Mouse (Mus musculus) midbrain, embryonic 12.5 days (tissue): ENCODE results near the gene Sema4f. TPM values are rescaled to one million over a fixed set of nuclear protein-coding genes. Genes with fewer than 3 reads are reported as not detected.

Experiments
- polyA plus RNA-seq: library from polyadenylated mRNA; unstranded; fragments of >200 nt; fragmentation: Nextera tagmentation; extraction: Ambion mirVana; gene quantifications from 2 replicates; pipeline ENCODE4 v1.2.1, GENCODE M21; 2016

Sema4f gene
- polyA plus RNA-seq, 1 experiment from 2014 or later: 6.4 TPM

Other genes with a start within 250 kb of the Sema4f start
- gene Pole4, start 234.4 kb downstream of the Sema4f start, polyA plus RNA-seq: 88.4 and 100 TPM in 2 replicates
- gene Hk2, start 165.3 kb downstream of the Sema4f start, polyA plus RNA-seq: 10.1 and 11.2 TPM in 2 replicates
- gene M1ap, start 7.1 kb upstream of the Sema4f start, polyA plus RNA-seq: 0.09 and 0.12 TPM in 2 replicates
- 5.8 and 8.3 TPM in 2 replicates for gene Dok1, start 93.7 kb upstream of the Sema4f start, polyA plus RNA-seq
- gene Loxl3, start 94.4 kb upstream of the Sema4f start, polyA plus RNA-seq: 11.0 and 14.7 TPM in 2 replicates
- gene Aup1, start 114.8 kb upstream of the Sema4f start, polyA plus RNA-seq: 150 and 159 TPM in 2 replicates
- 63.2 and 63.9 TPM in 2 replicates for gene Htra2, start 115.5 kb upstream of the Sema4f start, polyA plus RNA-seq
- gene Dqx1, start 118.1 kb upstream of the Sema4f start, polyA plus RNA-seq: 0.93 and 1.1 TPM in 2 replicates
- not detected in 2 replicates for gene Tlx2, start 130.5 kb upstream of the Sema4f start, polyA plus RNA-seq
- 41.2 and 42.2 TPM in 2 replicates for gene Pcgf1, start 138.1 kb upstream of the Sema4f start, polyA plus RNA-seq
- gene Lbx2, start 146.6 kb upstream of the Sema4f start, polyA plus RNA-seq: 0.45 TPM in 1 of 2 replicates, not detected in the other
- gene Ccdc142, start 161.8 kb upstream of the Sema4f start, polyA plus RNA-seq: 4.7 and 5.0 TPM in 2 replicates
- gene Gm42688, start 161.8 kb upstream of the Sema4f start, polyA plus RNA-seq: 3.9 and 4.3 TPM in 2 replicates
- 122 and 129 TPM in 2 replicates for gene Mrpl53, start 169.3 kb upstream of the Sema4f start, polyA plus RNA-seq
- 34.9 and 42.6 TPM in 2 replicates for gene Mogs, start 175.7 kb upstream of the Sema4f start, polyA plus RNA-seq
- gene Wbp1, start 181.8 kb upstream of the Sema4f start, polyA plus RNA-seq: 210 and 223 TPM in 2 replicates
- gene Ino80b, start 185.7 kb upstream of the Sema4f start, polyA plus RNA-seq: 18.4 and 19.4 TPM in 2 replicates
- gene Rtkn, start 195.7 kb upstream of the Sema4f start, polyA plus RNA-seq: 31.9 and 39.5 TPM in 2 replicates
- 11.2 and 13.3 TPM in 2 replicates for gene Wdr54, start 216.6 kb upstream of the Sema4f start, polyA plus RNA-seq
- 2.6 and 2.7 TPM in 2 replicates for gene 1700003E16Rik, start 216.6 kb upstream of the Sema4f start, polyA plus RNA-seq
- gene Dctn1, start 226.2 kb upstream of the Sema4f start, polyA plus RNA-seq: 148 and 156 TPM in 2 replicates